Mouse (Mus musculus): ENCODE data around the gene Prrg4.
A peak's percentile ranks its signal among the peaks of the same experiment; 100 is the strongest.
"Not testable (repeated sequence)": the region's sequence is repeated elsewhere in the genome, so short reads cannot be mapped to it uniquely, and the experiment has no call there.

Prrg4 gene

GRCm38 (mm10) chr2:104840974-104841373 lies 8.7 kb downstream of the Prrg4 start:
- DNase-seq: no peak

DNA sequence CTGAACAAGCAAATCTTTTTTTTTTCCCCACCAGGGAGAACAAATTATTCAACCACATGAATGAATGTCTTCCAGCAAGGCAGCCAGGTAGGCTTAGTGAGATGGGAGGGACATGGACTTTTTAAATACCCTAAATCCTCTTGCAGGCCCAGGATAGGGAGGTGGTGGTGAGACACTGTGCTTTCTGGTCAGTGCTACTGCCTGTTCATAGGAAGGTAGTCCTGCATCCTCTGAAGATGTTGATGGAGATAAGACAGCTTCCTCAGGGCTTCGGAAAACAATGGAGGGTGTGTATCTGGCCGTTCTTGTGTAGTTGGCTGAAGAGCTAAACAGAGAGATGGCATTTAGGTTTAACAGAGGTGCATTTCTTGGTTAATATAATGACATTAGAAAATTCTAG lies 17.2 kb downstream of the Prrg4 start:
- DNase-seq: peak; percentile 8

- no peak for DNase-seq
These were observed 23.5 kb downstream of the Prrg4 start for GRCm38 (mm10) chr2:104826191-104826590.

GRCm38 (mm10) chr2:104818763-104819162 lies 30.9 kb downstream of the Prrg4 start:
- not testable (repeated sequence) for DNase-seq

DNA sequence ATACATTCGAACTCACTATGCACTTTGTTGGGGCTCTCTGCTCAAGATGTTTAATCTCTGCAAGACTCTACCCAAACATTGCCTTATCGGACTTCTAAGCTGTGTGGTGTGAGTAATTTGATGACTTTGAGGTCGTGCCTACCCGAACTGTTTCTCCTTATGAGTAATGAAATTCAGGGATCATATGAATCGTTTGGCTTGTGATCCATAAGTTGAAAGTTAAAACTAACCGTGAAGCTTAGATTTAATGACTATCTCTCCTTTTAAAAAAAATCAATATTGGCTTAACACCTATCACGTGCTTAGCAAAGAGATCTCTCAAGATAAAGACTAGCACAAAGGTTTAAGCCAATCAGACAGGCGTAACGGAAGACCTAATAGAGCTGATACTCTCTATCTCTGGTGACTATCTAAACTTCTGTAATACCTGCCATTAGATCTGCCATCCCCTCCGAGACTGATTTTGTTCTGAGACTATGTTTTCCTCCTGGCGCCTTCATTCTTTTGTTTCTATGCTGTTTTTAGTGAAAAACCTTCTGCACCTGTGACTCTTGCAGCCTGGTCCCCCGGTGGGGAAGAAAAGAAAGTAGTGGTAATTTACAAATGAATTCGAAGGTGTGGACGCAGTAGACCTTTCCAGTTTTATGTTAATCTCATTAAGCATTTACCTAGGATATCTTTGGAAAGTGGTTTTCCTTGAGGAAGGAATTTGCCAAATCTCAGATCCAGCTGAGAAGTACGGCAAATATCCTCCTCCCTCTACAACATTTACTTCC lies 31.9 kb downstream of the Prrg4 start:
- DNase-seq: no peak

DNA sequence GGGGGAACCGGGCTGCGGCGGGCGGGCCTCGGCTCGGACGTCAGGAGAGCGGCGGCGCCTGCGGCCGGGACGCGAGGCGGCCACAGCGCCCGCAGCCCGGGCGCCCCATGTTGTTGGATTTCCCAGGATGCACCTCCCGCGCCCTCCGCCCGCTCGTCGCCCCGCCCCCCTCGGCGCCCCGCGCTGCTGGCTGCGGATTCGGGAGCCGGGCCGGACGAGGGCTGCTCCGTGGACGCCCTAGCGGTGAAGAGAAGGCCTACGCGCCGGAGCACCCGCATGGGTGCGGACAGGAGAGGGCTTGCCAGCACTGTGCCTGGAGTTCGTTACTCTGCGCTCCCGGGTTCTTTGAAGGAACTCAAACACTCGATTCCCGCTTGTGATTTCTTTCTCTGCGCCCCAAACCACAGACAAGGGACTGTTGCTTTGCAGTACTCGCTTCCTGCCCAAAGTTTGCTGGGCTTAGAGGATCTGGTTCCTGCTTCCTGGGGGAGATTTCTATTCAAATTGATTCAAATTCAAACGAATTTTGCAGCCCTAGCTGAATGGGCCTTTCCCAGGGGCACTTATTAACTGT lies 32.7 kb downstream of the Prrg4 start:
- DNase-seq: peak; percentile 92

- DNase-seq: peak; percentile 4
These were observed 33.3 kb downstream of the Prrg4 start, which contains the start of gene Qser1 for GRCm38 (mm10) chr2:104816371-104816827. Gene Qser1 (minus strand): TSS chr2:104816760.

GRCm38 (mm10) chr2:104815561-104816370 lies 33.9 kb downstream of the Prrg4 start:
- peak; percentile 29 for DNase-seq

DNA sequence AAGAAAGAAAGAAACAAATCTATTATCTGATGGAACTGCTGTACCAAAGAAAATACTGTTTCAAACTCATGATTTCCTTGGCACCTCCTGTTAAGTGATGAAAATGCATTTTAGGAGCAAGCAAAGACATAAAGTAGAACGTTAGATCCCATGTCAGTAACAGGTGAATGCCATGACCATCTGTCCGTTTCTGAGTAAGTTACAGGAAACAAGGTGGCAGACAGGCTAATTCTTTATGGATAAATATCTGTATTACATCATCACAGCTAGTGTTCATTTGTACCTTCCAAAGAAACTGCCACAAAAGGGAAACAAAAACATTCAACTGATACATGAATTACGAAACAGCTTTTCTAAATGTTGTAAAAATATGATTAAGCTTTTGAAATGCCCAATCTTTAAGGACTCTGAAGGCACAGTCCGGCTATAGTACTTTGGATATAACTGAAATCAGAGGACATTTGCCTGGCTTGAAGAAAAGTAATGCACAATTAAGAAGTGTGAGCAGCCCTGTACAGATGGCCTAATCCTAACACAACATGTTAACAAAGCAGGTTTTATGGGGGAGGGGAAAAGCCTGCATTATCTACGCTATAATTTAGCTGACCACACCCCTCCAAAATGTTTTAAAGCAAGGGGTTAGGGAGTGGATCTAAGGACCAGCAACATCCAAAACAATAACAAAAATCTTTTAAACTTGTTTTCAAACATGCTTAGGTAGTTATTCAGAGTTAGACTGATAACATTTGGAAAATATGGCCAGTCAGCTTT lies 35.3 kb downstream of the Prrg4 start:
- DNase-seq: no peak

- DNase-seq: no peak
These were observed 44.2 kb downstream of the Prrg4 start for GRCm38 (mm10) chr2:104805435-104805834.

All from lung, postnatal 36 days (tissue).